Mouse (Mus musculus) telencephalon, adult 2 months (tissue): ENCODE results near the gene Plpp1.

Experiments
- DNase-seq: peaks from one replicate; pipeline ENCODE4 v3.0.0-alpha.2; 2011; ENCODE audit warnings: low read depth, low spot score

Gene Plpp1

DNA sequence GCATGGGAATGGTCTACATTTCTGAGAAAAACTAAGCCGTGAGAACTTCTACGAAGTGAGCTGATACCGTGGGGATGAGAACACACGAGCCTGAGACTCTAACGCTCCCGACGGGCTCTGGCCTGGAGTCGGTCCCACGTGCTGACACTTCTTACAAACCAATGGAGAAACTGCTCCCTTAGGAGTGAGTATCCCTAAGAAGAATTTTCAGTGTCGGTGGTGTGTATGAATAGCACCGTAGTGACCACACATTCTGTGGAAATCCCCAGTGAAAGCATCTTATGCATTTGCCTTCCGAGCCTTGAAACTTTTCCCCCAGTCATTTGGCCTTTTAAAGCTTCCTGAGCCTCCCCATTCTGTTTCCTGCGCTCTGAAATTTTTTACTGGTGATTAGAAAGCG lies 27.7 kb upstream of the Plpp1 start:
- no peak for DNase-seq

DNA sequence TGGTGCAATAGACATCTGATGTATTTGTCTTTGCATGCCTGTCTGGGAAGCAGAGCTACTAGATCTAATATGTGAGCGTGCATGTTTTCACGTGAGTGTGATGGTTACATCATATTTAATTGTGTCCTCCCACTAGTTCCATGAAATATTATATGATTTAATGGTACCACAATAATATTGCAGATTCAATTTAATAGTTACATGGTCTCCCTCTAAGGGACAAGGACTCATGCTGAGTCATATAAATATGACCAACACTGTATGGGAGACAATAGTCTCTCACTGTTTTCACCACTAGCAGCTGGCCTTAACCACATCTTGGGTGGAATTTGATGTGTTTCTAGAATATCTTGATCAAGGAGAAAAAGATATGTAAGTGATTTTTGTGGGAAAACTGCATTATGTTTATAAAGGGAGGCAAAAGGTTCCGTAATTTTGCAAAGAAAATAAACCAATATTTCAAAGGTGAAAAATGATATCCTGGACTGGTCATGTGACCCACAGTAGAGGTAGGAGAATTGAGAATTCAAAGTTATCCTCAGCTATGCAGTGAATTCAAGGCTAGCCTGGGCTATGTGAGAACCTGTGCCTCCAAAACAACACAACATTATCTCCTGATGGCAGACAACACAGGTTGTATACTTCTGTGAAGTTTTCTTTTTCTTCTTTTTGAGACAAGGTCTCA lies 26.5 kb upstream of the Plpp1 start:
- no peak for DNase-seq

DNA sequence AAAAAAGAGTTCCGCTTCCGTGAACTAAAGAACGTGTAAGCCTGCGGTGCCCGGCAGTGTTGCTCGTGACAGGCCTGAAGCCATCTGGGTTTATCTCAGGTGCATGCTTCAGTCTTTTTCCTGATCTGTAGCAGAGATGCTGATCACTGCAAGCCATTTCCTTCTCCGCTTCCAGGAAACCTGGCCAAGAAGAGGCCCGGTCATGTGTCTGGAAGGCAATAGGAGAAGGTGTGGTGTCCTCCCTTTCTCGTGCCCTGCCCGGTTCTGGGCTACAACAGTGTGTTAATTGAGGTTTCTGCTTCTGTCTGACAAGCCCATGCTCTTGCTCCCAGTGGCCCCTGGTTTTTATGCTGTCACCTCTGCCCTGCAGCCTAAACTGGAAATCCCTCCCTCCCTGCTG lies 24.7 kb upstream of the Plpp1 start:
- no peak for DNase-seq

GRCm38 (mm10) chr13:112778407-112778806 lies 22.2 kb upstream of the Plpp1 start:
- no peak for DNase-seq

- no peak for DNase-seq
Observed at GRCm38 (mm10) chr13:112785305-112785704, 15.3 kb upstream of the Plpp1 start.

GRCm38 (mm10) chr13:112786142-112786541 lies 14.4 kb upstream of the Plpp1 start:
- DNase-seq, result no peak

DNA sequence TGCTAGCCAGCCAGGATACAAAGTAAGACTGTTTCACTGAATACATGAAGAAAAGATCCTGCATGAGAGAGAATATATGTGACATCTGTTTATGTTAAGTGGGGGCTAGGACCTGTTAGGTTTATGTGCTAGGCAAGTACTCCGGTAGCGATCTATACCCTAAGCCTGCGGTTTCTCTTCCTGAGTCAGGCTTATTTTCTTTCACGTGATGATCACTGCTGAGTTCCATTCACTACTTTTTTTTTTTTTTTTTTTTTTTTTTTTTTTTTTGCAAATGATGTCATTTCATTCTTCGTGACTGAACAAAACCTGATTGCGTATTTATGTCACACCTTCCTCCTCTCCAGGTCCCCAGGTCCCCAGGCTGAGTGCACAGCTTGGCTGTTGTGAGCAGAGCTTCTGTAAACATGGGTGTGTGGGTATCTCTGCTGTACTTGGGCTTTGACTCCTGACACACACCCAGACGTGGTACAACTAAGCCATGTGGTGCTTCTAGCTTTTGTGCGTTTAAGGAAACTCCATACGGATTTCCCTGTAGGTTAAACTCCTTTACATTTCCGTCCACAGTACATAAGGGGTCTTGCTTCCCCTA lies 13.6 kb upstream of the Plpp1 start:
- no peak for DNase-seq

DNA sequence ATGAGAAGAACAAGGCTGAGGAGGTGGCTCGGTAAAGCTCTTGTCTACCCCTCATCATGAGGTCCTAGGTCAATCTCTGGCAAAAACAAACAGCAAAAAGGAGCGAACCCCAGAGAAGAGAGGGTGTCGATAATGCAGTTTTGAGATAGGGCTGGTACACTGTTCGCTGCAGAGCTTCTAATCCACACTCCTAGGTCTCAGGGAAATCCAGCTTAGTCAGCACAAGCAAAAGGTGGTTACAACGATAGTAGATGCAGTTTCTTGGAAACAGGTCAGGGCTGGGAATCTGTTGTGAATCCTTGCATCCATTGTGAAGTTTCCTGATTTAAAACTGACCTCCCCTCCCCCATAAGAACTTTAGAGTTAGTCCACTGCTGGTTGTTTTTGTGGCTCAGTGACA lies 9.8 kb upstream of the Plpp1 start:
- no peak for DNase-seq

GRCm38 (mm10) chr13:112791906-112792305 lies 8.7 kb upstream of the Plpp1 start:
- DNase-seq, result no peak

DNA sequence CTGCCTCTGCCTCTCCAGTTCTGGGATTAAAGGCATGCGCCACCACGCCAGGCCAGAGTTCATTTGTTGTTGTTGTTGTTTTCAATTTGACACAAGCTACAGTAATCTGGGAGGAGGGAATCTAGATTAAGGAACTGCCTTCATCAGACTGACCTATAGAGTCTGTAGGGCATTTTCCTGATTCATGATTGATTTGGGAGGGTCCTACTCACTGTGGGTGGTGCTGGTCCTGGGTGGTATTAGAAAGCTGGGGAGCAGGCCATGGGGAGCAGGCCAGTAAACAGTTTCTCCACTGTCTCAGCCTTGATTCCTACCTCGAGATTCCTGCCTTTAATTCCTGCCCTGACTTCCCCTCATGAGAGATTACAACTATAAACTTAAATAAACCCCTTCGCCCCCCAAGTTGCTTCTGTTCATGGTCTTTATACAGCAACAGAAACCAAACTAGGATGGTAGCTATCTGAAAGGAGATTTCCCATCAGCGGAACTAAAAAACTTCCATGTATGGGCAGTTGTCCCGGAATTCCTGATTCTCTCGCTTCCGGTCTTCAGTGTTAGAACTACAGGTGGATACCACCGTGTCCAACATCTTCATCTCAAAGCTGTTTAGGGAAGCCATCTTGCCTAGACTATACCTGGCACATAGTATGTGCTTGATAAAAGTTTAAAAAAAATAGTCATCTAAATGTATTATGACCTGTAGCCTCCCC lies 2.2 kb upstream of the Plpp1 start:
- DNase-seq, result no peak

DNA sequence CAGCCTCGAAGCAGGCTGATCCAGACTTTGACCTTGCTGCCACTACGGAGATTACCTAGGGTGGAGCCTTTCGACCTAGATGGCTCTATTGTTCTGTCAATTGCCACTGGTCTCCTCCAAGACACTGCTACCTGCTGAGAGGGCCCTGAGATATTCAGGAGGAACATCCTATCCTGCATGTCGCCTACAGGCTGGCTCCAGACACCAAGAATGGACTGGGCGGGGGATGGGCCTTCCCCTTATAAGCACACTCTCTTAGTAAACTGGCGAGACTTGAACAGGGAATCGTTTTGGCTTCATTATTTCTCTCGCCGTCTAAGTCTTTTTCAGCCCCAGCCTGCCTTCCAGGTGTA lies 1.7 kb upstream of the Plpp1 start:
- no peak for DNase-seq

DNA sequence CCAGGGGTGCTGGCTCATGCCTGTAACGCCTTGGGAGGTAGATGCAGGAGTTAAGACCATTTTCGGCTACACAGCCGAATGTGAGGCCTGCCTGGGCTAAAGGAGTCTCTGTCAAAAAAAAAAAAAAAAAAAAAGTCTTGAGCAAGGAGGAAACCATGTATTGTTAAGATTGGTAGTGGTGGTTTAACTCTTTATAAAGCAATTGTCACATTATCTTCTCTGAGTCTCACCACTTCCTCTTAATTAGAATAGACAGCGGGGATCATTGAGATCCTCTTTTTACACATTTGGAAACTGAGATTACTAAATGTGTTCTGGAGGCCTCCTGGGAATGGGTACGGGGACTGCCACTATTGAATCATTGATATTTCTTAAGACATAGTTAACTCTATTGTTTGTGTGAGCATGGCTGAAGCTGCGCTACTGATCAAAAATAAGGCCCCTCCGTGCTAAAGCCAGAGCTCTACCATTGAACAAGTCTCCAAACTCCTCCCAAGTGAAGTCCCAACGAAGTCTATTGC lies 811 bp upstream of the Plpp1 start:
- DNase-seq, result no peak

DNA sequence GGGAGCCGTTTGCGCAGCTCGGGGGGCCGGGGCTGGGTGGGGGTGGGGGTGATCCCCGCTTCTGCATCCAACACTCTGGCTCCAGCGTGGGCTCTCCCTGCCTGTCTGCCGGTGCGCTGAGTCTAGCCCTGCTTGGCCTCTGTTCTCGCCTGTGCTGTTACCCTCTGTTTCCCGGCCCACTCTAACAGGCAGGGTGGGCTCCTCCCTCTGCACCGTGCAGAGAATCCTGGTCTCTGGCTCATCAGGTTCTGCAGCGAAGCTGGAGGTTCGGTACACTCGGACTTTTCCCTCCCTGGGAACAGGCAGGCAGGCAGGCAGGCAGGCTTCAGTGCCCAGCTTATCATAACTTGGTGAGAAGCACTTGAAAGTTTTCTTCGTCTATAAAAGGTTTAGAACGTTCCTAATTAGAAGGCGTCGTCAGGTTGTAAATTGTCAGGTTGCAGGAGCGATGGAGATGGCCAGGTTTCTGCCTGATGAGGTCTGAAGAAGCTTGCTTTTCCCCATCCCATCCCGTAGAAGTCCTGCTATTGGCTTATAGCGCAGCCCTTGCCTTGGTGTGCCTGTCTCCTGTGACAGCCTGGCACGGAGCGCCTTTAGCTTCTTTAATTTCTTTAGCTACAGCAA lies 901 bp downstream of the Plpp1 start:
- DNase-seq, result no peak

DNA sequence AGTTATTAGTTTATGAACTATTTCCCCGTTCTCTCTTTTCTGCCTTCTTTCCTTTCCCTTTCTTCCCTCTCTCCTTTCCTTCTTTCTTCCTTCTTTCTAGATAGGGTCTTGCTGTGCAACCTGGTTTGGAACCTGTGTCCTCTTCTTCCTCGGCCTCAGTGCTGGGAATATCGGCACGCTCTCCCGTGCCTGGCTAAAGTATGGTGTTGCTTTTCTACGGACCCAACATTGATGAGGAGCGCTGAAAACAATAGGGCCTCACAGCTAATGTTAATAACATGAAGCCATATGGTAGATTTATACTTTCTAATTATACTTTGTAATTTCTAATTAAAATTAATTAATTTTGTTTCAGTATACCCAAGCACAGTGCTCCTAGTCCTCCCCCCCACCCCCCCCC lies 2.5 kb downstream of the Plpp1 start:
- DNase-seq, result no peak

DNA sequence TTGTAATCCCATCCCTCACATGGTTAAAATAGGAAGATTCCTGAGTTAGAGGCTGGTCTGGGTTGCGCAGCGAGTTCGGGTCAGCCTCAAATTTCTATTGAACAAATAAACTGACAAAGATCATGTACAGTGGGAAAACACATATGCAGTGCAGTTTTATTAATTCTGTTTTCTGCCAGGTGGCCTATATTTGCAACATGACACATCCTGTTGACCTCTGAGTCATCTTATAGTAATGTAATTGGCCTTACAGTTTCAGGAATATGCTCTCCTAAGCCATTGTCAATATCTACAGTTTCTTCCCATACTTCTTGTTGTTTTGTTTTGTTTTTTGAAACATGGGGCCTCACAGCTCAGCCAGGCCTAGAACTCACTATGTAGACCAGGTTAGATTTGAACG lies 3.1 kb downstream of the Plpp1 start:
- DNase-seq, result no peak

GRCm38 (mm10) chr13:112805529-112805928 lies 4.9 kb downstream of the Plpp1 start:
- no peak for DNase-seq

GRCm38 (mm10) chr13:112807936-112808667 lies 7.5 kb downstream of the Plpp1 start:
- DNase-seq, result no peak

- no peak for DNase-seq
Observed at GRCm38 (mm10) chr13:112809504-112810247, 9.1 kb downstream of the Plpp1 start.

- no peak for DNase-seq
Observed at GRCm38 (mm10) chr13:112810248-112810645, 9.7 kb downstream of the Plpp1 start.

- no peak for DNase-seq
Observed at GRCm38 (mm10) chr13:112810751-112811150, 10.2 kb downstream of the Plpp1 start.
